Mouse (Mus musculus) megakaryocyte, embryonic 14.5 days (primary cell): Measurements from ENCODE around the gene Pak2. TPM values are rescaled to one million over a fixed set of nuclear protein-coding genes. Genes with fewer than 3 reads are reported as not detected.
"Not testable (repeated sequence)": the region's sequence is repeated elsewhere in the genome, so short reads cannot be mapped to it uniquely, and the experiment has no call there.

Source experiments
- H3K27me3 ChIP-seq: replicated peaks from 2 replicates; pipeline ENCODE3; 2012; ENCODE audit warnings: inconsistent platforms
- H3K36me3 ChIP-seq: replicated peaks from 2 replicates; pipeline ENCODE3; 2012; ENCODE audit warnings: low read length, inconsistent platforms, mixed read lengths
- H3K4me1 ChIP-seq: 2 replicates; pipeline ENCODE4 v1.6.1; 2012; ENCODE audit warnings: inconsistent platforms
- H3K4me3 ChIP-seq: replicated peaks from 2 replicates; pipeline ENCODE3; 2012; ENCODE audit warnings: moderate library complexity, mild to moderate bottlenecking, inconsistent platforms
- H3K9me3 ChIP-seq: 2 replicates; pipeline ENCODE4 v1.6.1; 2012; ENCODE audit warnings: inconsistent platforms
- FLI1 ChIP-seq: IDR thresholded peaks from 2 replicates; pipeline ENCODE4 v1.6.1; 2012; ENCODE audit warnings: low read length, inconsistent platforms, mixed read lengths
- GATA1 ChIP-seq: IDR thresholded peaks from 3 replicates; pipeline ENCODE4 v1.6.1; 2012; ENCODE audit warnings: mixed read lengths, low read length, inconsistent platforms, borderline replicate concordance
- polyA plus RNA-seq: library from polyadenylated mRNA; stranded (reverse); fragments of >175 nt; gene quantifications from 2 replicates; pipeline ENCODE4 v1.2.3, GENCODE M21; 2012; ENCODE audit warnings: low replicate concordance; ENCODE audit not compliant: insufficient read depth

The Pak2 gene
- polyA plus RNA-seq, 1 experiment = 16.0 TPM

GRCm38 (mm10) chr16:32113541-32114218 is 34.5 kb upstream of the Pak2 start:
- Histone ChIP-seq H3K4me3 (peak overlapping the region; percentile 89), H3K9me3 (no peaks in the 10 kb centered on the region), H3K4me1 (peaks cover 55% of the 10 kb centered on the region), H3K27me3 (no peaks in the 10 kb centered on the region), H3K36me3 (no peaks in the 10 kb centered on the region)
- TF ChIP-seq GATA1 (no peak), FLI1 (no peak)

GRCm38 (mm10) chr16:32110951-32111699 is 32.0 kb upstream of the Pak2 start:
- Histone ChIP-seq H3K4me3 (no peak overlapping the region), H3K4me1 (peaks cover 65% of the 10 kb centered on the region), H3K27me3 (no peaks in the 10 kb centered on the region), H3K36me3 (peaks cover 11% of the 10 kb centered on the region), H3K9me3 (no peaks in the 10 kb centered on the region)
- TF ChIP-seq FLI1 (no peak), GATA1 (no peak)

- Histone ChIP-seq H3K36me3 (peaks cover 26% of the 10 kb centered on the region), H3K9me3 (0 out of 2 replicates have a peak, but pooled peaks cover 3% of the 10 kb centered on the region), H3K4me1 (peaks cover 39% of the 10 kb centered on the region), H3K4me3 (peak overlapping the region; percentile 65), H3K27me3 (no peaks in the 10 kb centered on the region)
- TF ChIP-seq GATA1 (no peak), FLI1 (no peak)
Measured at GRCm38 (mm10) chr16:32108578-32108977, 29.4 kb upstream of the Pak2 start.

- peaks cover 35% of the 10 kb centered on the region for H3K4me1 ChIP-seq
- H3K4me3 ChIP-seq = peak overlapping the region; percentile 84
- H3K9me3 ChIP-seq = 0 out of 2 replicates have a peak, but pooled peaks cover 3% of the 10 kb centered on the region
- no peaks in the 10 kb centered on the region for H3K27me3 ChIP-seq
- H3K36me3 ChIP-seq = peaks cover 28% of the 10 kb centered on the region
- TF ChIP-seq GATA1 = no peak
Measured at GRCm38 (mm10) chr16:32108170-32108569, 29.0 kb upstream of the Pak2 start.

GRCm38 (mm10) chr16:32107342-32108045 is 28.4 kb upstream of the Pak2 start:
- H3K36me3 ChIP-seq = peaks cover 30% of the 10 kb centered on the region
- no peak for TF ChIP-seq GATA1
- TF ChIP-seq FLI1 = no peak
- peak overlapping the region; percentile 81 for H3K4me3 ChIP-seq
- H3K9me3 ChIP-seq = 0 out of 2 replicates have a peak, but pooled peaks cover 3% of the 10 kb centered on the region
- H3K27me3 ChIP-seq = no peaks in the 10 kb centered on the region
- peaks cover 31% of the 10 kb centered on the region for H3K4me1 ChIP-seq

GRCm38 (mm10) chr16:32105698-32106097 is 26.6 kb upstream of the Pak2 start:
- Histone ChIP-seq H3K4me1 (peaks cover 34% of the 10 kb centered on the region), H3K27me3 (no peaks in the 10 kb centered on the region), H3K9me3 (0 out of 2 replicates have a peak, but pooled peaks cover 3% of the 10 kb centered on the region), H3K4me3 (no peak overlapping the region), H3K36me3 (peaks cover 37% of the 10 kb centered on the region)
- TF ChIP-seq FLI1 = no peak
- TF ChIP-seq GATA1 = no peak

- Histone ChIP-seq H3K27me3 (no peaks in the 10 kb centered on the region), H3K4me1 (peaks cover 34% of the 10 kb centered on the region), H3K4me3 (peak overlapping the region; percentile 2)
Measured at GRCm38 (mm10) chr16:32102295-32102694, 23.2 kb upstream of the Pak2 start.

GRCm38 (mm10) chr16:32099638-32100150 is 20.6 kb upstream of the Pak2 start, which contains the start of the genes Pigx and Cep19:
TSS of gene Pigx (minus strand) at chr16:32099740.
TSS of gene Cep19 (plus strand) at chr16:32099800.
- H3K4me3 ChIP-seq = peak within 1 kb of the TSS; percentile 96
- TF ChIP-seq FLI1 = no peak
- no peak for TF ChIP-seq GATA1
- H3K9me3 ChIP-seq = no peaks in the 10 kb centered on the region
- peaks cover 26% of the 10 kb centered on the region for H3K36me3 ChIP-seq
- no peaks in the 10 kb centered on the region for H3K27me3 ChIP-seq
- H3K4me1 ChIP-seq = peaks cover 26% of the 10 kb centered on the region

More at GRCm38 (mm10) chr16:32102295-32102694, 23.2 kb upstream of the Pak2 start:
- Histone ChIP-seq H3K9me3 (0 out of 2 replicates have a peak, but pooled peaks cover 3% of the 10 kb centered on the region), H3K36me3 (peaks cover 37% of the 10 kb centered on the region)
- TF ChIP-seq GATA1 (no peak), FLI1 (no peak)

GRCm38 (mm10) chr16:32098897-32099637 is 19.9 kb upstream of the Pak2 start:
- Histone ChIP-seq H3K4me3 (peak overlapping the region; percentile 96), H3K9me3 (no peaks in the 10 kb centered on the region), H3K27me3 (no peaks in the 10 kb centered on the region), H3K36me3 (peaks cover 28% of the 10 kb centered on the region), H3K4me1 (peaks cover 26% of the 10 kb centered on the region)
- TF ChIP-seq FLI1 = no peak
- no peak for TF ChIP-seq GATA1

- not testable (repeated sequence) for H3K9me3 ChIP-seq, H3K4me3 ChIP-seq, H3K27me3 ChIP-seq
- Histone ChIP-seq H3K36me3 (peaks cover 24% of the 10 kb centered on the region), H3K4me1 (peaks cover 26% of the 10 kb centered on the region)
Measured at GRCm38 (mm10) chr16:32097757-32098156, 18.6 kb upstream of the Pak2 start.
